Mouse (Mus musculus) C2C12 (cell line): ENCODE measurements at regions not wholly inside any gene's neighbourhood (a gene's known extent, or its start where the extent isn't known, plus 50 kb on each side); places are given as distances from the start of the nearest gene placed in this dataset.

Source experiments
- H3K27me3 ChIP-seq: one replicate; pipeline ENCODE4 v1.6.1; 2011; ENCODE audit not compliant: control insufficient read depth, insufficient read depth, insufficient read length
- H3K36me3 ChIP-seq: one replicate; pipeline ENCODE4 v1.6.1; 2011; ENCODE audit not compliant: control insufficient read depth, insufficient read depth
- H3K4me3 ChIP-seq: one replicate; pipeline ENCODE4 v1.5.1; 2011; ENCODE audit warnings: mild to moderate bottlenecking, control low read depth; ENCODE audit not compliant: poor library complexity, insufficient read depth, severe bottlenecking
- H3K79me2 ChIP-seq: one replicate; pipeline ENCODE4 v1.6.1; 2011; ENCODE audit not compliant: control insufficient read depth, insufficient read depth
- H3K79me3 ChIP-seq: one replicate; pipeline ENCODE4 v1.6.1; 2011; ENCODE audit warnings: low read depth, control low read depth
- H3ac ChIP-seq: one replicate; pipeline ENCODE3; 2011; ENCODE audit warnings: low read depth; ENCODE audit not compliant: control insufficient read depth, insufficient read length
- CEBPB ChIP-seq: IDR thresholded peaks from one replicate; pipeline ENCODE4 v1.6.1; 2011; ENCODE audit warnings: low read depth, mild to moderate bottlenecking, control low read depth, moderate library complexity
- CTCF ChIP-seq: IDR thresholded peaks from one replicate; pipeline ENCODE4 v1.5.1; 2011; ENCODE audit not compliant: control insufficient read depth, insufficient read depth, insufficient read length
- FOSL1 ChIP-seq: IDR thresholded peaks from one replicate; pipeline ENCODE4 v1.8.0; 2011; ENCODE audit warnings: mild to moderate bottlenecking, low read length; ENCODE audit not compliant: poor library complexity, insufficient read depth, severe bottlenecking
- MAX ChIP-seq: IDR thresholded peaks from one replicate; pipeline ENCODE4 v1.6.1; 2011; ENCODE audit warnings: mild to moderate bottlenecking, control low read depth
- MYOD1 ChIP-seq: IDR thresholded peaks from one replicate; pipeline ENCODE4 v1.6.1; 2011; ENCODE audit warnings: low read depth; ENCODE audit not compliant: control insufficient read depth, insufficient read length
- MYOG ChIP-seq: IDR thresholded peaks from one replicate; pipeline ENCODE4 v1.6.1; 2011; ENCODE audit not compliant: control insufficient read depth, insufficient read length; ENCODE audit errors: extremely low read depth
- USF1 ChIP-seq: IDR thresholded peaks from one replicate; pipeline ENCODE4 v1.6.1; 2011; ENCODE audit warnings: low read depth, mild to moderate bottlenecking, control low read depth, moderate library complexity

DNA sequence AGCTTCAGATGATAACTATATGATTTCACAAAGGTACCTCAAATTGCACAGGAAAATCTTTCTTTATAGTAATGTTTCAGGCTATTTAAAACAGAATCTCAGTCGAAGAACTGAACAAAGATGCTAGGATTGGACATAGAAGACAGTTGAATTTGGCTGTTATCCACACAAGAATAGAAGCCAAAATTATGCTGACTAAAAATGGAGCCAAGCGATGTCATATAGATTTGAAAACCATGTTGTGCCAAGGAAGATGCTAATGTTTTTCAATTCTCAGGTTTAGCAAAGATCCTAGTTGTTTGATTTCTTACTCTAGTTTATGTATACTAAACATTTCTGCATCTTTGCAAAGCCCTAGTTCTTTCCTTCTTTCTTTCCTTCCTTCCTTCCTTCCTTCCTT is 379.6 kb downstream of the Gm43517 start:
- H3K36me3 ChIP-seq = no peaks in the 10 kb centered on the region
- H3K79me2 ChIP-seq = no peaks in the 10 kb centered on the region
- no peak for TF ChIP-seq FOSL1
- TF ChIP-seq MYOG = no peak
- TF ChIP-seq CEBPB = no peak
- TF ChIP-seq USF1 = no peak
- TF ChIP-seq MYOD1 = no peak
- no peak for TF ChIP-seq CTCF
- no peak for TF ChIP-seq MAX
- no peak overlapping the region for H3K4me3 ChIP-seq
- no peaks in the 10 kb centered on the region for H3K79me3 ChIP-seq
- no peak overlapping the region for H3ac ChIP-seq
- no peaks in the 10 kb centered on the region for H3K27me3 ChIP-seq

DNA sequence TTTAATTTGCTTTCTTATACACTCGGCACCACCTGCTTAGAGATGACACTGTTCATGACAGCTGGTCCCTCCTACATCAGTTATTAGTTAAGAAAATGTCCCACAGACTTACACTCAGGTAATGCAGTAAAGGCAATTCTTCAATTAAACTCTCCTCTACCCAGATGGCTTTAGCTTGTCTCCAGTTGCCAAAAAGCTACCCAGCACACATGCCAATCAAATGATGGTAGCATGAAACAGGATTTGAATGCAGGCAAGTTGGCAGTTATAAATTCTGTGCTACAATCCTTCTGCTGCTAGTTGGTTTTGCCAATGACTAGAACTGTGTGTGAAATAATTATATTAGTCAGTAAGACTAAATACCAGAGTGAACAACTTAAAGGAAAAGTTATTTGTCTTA is 423.4 kb downstream of the Gm43517 start:
- H3K36me3 ChIP-seq = no peaks in the 10 kb centered on the region
- no peaks in the 10 kb centered on the region for H3K79me3 ChIP-seq
- TF ChIP-seq FOSL1 = no peak
- TF ChIP-seq CTCF = no peak
- TF ChIP-seq MYOG = no peak
- TF ChIP-seq MAX = no peak
- no peak for TF ChIP-seq USF1
- no peak for TF ChIP-seq MYOD1
- TF ChIP-seq CEBPB = no peak
- no peaks in the 10 kb centered on the region for H3K79me2 ChIP-seq
- no peak overlapping the region for H3ac ChIP-seq
- H3K27me3 ChIP-seq = no peaks in the 10 kb centered on the region
- no peak overlapping the region for H3K4me3 ChIP-seq

- H3K79me3 ChIP-seq = no peaks in the 10 kb centered on the region
- H3K27me3 ChIP-seq = no peaks in the 10 kb centered on the region
- TF ChIP-seq MYOD1 = no peak
- TF ChIP-seq FOSL1 = no peak
- TF ChIP-seq USF1 = no peak
- TF ChIP-seq CEBPB = no peak
- no peak for TF ChIP-seq MYOG
- TF ChIP-seq CTCF = no peak
- no peak for TF ChIP-seq MAX
- H3ac ChIP-seq = no peak overlapping the region
- H3K36me3 ChIP-seq = no peaks in the 10 kb centered on the region
- H3K4me3 ChIP-seq = no peak overlapping the region
- no peaks in the 10 kb centered on the region for H3K79me2 ChIP-seq
Measured at GRCm38 (mm10) chr12:49814653-49815052, 429.7 kb downstream of the Gm43517 start.

DNA sequence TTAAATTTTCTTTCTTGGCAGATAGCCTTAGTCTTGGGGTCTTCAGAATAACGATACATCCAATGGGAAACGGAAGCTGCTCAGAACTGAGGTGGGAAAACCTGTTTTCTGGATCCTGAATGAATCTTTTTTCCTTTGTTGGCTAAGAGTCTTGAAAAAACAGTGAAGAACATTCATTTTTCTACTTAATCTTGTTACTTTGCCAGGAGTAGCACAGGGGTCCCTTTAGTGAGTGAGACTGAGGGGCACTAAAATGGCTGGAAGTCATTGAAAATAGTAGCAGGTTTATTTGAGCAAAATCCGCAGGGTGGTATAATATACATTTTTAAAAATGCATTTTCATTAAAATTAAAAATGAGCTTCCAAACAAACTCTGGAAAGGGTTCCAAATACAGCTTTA is 442.8 kb downstream of the Gm43517 start:
- Histone ChIP-seq H3K79me2 (no peaks in the 10 kb centered on the region), H3K79me3 (no peaks in the 10 kb centered on the region), H3K36me3 (no peaks in the 10 kb centered on the region), H3K27me3 (no peaks in the 10 kb centered on the region), H3ac (no peak overlapping the region), H3K4me3 (no peak overlapping the region)
- no peak for TF ChIP-seq CTCF
- TF ChIP-seq MYOG = no peak
- TF ChIP-seq CEBPB = no peak
- no peak for TF ChIP-seq FOSL1
- no peak for TF ChIP-seq MYOD1

GRCm38 (mm10) chr12:49828553-49828952 is 443.6 kb downstream of the Gm43517 start:
- H3K4me3 ChIP-seq = no peak overlapping the region
- H3K79me2 ChIP-seq = no peaks in the 10 kb centered on the region
- H3K27me3 ChIP-seq = no peaks in the 10 kb centered on the region
- TF ChIP-seq CTCF (no peak), MAX (no peak), FOSL1 (no peak), MYOD1 (no peak), USF1 (no peak), MYOG (no peak), CEBPB (no peak)
- no peaks in the 10 kb centered on the region for H3K36me3 ChIP-seq
- H3K79me3 ChIP-seq = no peaks in the 10 kb centered on the region
- no peak overlapping the region for H3ac ChIP-seq

DNA sequence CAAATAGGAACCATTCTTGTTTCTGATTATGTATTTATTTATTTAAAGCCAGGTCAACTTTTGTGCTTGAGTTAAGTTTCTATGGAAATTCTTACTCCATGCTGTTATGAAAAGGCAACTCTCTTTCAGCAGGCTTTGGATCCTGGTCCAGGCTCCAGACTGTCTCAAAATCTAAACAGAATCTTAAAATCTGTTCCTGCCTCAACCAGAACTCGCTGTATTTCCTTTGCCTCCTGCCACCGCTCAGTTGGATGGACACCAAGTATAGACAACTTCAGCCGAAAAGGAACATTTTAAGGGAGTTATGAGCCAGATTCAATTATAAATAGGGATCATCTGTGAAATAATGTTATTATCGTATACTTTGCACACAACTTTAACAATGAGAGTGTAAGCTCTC is 445.7 kb downstream of the Gm43517 start:
- H3K79me2 ChIP-seq = no peaks in the 10 kb centered on the region
- H3K27me3 ChIP-seq = no peaks in the 10 kb centered on the region
- H3K36me3 ChIP-seq = no peaks in the 10 kb centered on the region
- no peak overlapping the region for H3ac ChIP-seq
- no peak for TF ChIP-seq CEBPB
- no peak for TF ChIP-seq USF1
- TF ChIP-seq MYOD1 = no peak
- no peak for TF ChIP-seq CTCF
- no peak for TF ChIP-seq MAX
- TF ChIP-seq MYOG = no peak
- TF ChIP-seq FOSL1 = no peak
- no peaks in the 10 kb centered on the region for H3K79me3 ChIP-seq
- H3K4me3 ChIP-seq = no peak overlapping the region
